ENCODE assay signal across 8 mouse cellular contexts in genomic region chr13:110643198-110643896, GRCm38 (mm10).
DNase-seq lines count a peak whose midpoint lies in the region; ATAC-seq lines count a peak whose summit lies in the region.

No protein-coding gene starts in this region.

- 36% methylated on average over 11 of the region's 11 CpGs for WGBS in kidney, embryonic 14.5 days
- WGBS in forebrain, embryonic 13.5 days: 13% methylated on average over 11 of the region's 11 CpGs
- WGBS in hindbrain, embryonic 15.5 days: 28% methylated on average over 11 of the region's 11 CpGs

- ATAC-seq in kidney, embryonic 14.5 days (ENCODE audit: low FRiP score, low TSS enrichment): no peak
- ATAC-seq in forebrain, embryonic 13.5 days: peak; percentile 75
- peak; percentile 72 for ATAC-seq in hindbrain, embryonic 15.5 days (ENCODE audit: low FRiP score, low read depth)
- no peak for ATAC-seq in megakaryocyte, adult 5-6 weeks (ENCODE audit: poor library complexity, severe bottlenecking)

- H3K27me3 ChIP-seq in kidney, embryonic 14.5 days (ENCODE audit: control insufficient read depth, insufficient read depth, low read length): no peaks in the 10 kb centered on the region
- H3K27me3 ChIP-seq in forebrain, embryonic 13.5 days: 0 out of 2 replicates have a peak, but pooled peaks cover 5% of the 10 kb centered on the region
- no peaks in the 10 kb centered on the region for H3K27me3 ChIP-seq in hindbrain, embryonic 15.5 days

- no peaks in the 10 kb centered on the region for H3K36me3 ChIP-seq in kidney, embryonic 14.5 days (ENCODE audit: control insufficient read depth, insufficient read depth, low read length)
- H3K36me3 ChIP-seq in forebrain, embryonic 13.5 days (ENCODE audit: poor library complexity, severe bottlenecking): no peaks in the 10 kb centered on the region
- no peaks in the 10 kb centered on the region for H3K36me3 ChIP-seq in hindbrain, embryonic 15.5 days

- no peaks in the 10 kb centered on the region for H3K9me3 ChIP-seq in kidney, embryonic 14.5 days (ENCODE audit: control insufficient read depth, low read length)
- no peaks in the 10 kb centered on the region for H3K9me3 ChIP-seq in forebrain, embryonic 13.5 days (replicated peaks)
- no peaks in the 10 kb centered on the region for H3K9me3 ChIP-seq in hindbrain, embryonic 15.5 days

- no peak overlapping the region for H3K27ac ChIP-seq in kidney, embryonic 14.5 days (ENCODE audit: low read depth, low read length)
- H3K27ac ChIP-seq in forebrain, embryonic 13.5 days: peak overlapping the region; percentile 8; the same call in 1 of the 2 replicates
- H3K27ac ChIP-seq in hindbrain, embryonic 15.5 days (replicated peaks): no peak overlapping the region; the same call in 1 of the 2 replicates

- H3K4me1 ChIP-seq in kidney, embryonic 14.5 days (ENCODE audit: control insufficient read depth, insufficient read depth, low read length): no peaks in the 10 kb centered on the region
- H3K4me1 ChIP-seq in forebrain, embryonic 13.5 days: peaks cover 15% of the 10 kb centered on the region
- H3K4me1 ChIP-seq in hindbrain, embryonic 15.5 days (replicated peaks): peaks cover 5% of the 10 kb centered on the region; the same call in 1 of the 2 replicates

- H3K4me2 ChIP-seq in kidney, embryonic 14.5 days (replicated peaks; ENCODE audit: low read depth, low read length): no peak overlapping the region
- peak overlapping the region; percentile 36 for H3K4me2 ChIP-seq in forebrain, embryonic 13.5 days
- H3K4me2 ChIP-seq in hindbrain, embryonic 15.5 days: peak overlapping the region; percentile 44

- H3K9ac ChIP-seq in kidney, embryonic 14.5 days (ENCODE audit: low read depth, low read length): no peak overlapping the region
- H3K9ac ChIP-seq in forebrain, embryonic 13.5 days: no peak overlapping the region
- H3K9ac ChIP-seq in hindbrain, embryonic 15.5 days: no peak overlapping the region

- DNase-seq in kidney, adult 11 months: peak; percentile 38
- DNase-seq in adrenal gland, adult 2 months: peak; percentile 43
- peak; percentile 83 for DNase-seq in lung, postnatal 10 days
- no peak for DNase-seq in layer of hippocampus, postnatal 25 days (ENCODE audit: extremely low spot score in 1 of 2, low spot score in 1 of 2)

- no peak overlapping the region for H3K4me3 ChIP-seq in kidney, embryonic 14.5 days (ENCODE audit: low read length)
- 0 out of 2 replicates have a peak overlapping the region, but pooled peaks have one; percentile 8 for H3K4me3 ChIP-seq in forebrain, embryonic 13.5 days
- no peak overlapping the region for H3K4me3 ChIP-seq in hindbrain, embryonic 15.5 days

Comparison
In these comparisons a context has a peak if more than half of its experiments do, and no peak if none do; other contexts are left out.
1. DNase-seq: peak in kidney, adult 11 months (single experiment), adrenal gland, adult 2 months (single experiment) and lung, postnatal 10 days (single experiment); none in layer of hippocampus, postnatal 25 days (0 of 2).
2. ATAC-seq: peak in forebrain, embryonic 13.5 days (single experiment) and hindbrain, embryonic 15.5 days (single experiment); none in kidney, embryonic 14.5 days (single experiment) and megakaryocyte, adult 5-6 weeks (single experiment).